Mouse (Mus musculus) C2C12 (cell line): ENCODE measurements around the gene Arid5b. TPM values are rescaled to one million over a fixed set of nuclear protein-coding genes. Genes with fewer than 3 reads are reported as not detected.

Experiments used
- H3K27me3 ChIP-seq: one replicate; pipeline ENCODE4 v1.6.1; 2011; ENCODE audit not compliant: control insufficient read depth, insufficient read depth, insufficient read length
- H3K36me3 ChIP-seq: one replicate; pipeline ENCODE4 v1.6.1; 2011; ENCODE audit not compliant: control insufficient read depth, insufficient read depth
- H3K4me3 ChIP-seq: one replicate; pipeline ENCODE4 v1.5.1; 2011; ENCODE audit warnings: mild to moderate bottlenecking, control low read depth; ENCODE audit not compliant: poor library complexity, insufficient read depth, severe bottlenecking
- H3K79me2 ChIP-seq: one replicate; pipeline ENCODE4 v1.6.1; 2011; ENCODE audit not compliant: control insufficient read depth, insufficient read depth
- H3K79me3 ChIP-seq: one replicate; pipeline ENCODE4 v1.6.1; 2011; ENCODE audit warnings: low read depth, control low read depth
- H3ac ChIP-seq: one replicate; pipeline ENCODE3; 2011; ENCODE audit warnings: low read depth; ENCODE audit not compliant: control insufficient read depth, insufficient read length
- CEBPB ChIP-seq: IDR thresholded peaks from one replicate; pipeline ENCODE4 v1.6.1; 2011; ENCODE audit warnings: low read depth, mild to moderate bottlenecking, control low read depth, moderate library complexity
- CTCF ChIP-seq: IDR thresholded peaks from one replicate; pipeline ENCODE4 v1.5.1; 2011; ENCODE audit not compliant: control insufficient read depth, insufficient read depth, insufficient read length
- FOSL1 ChIP-seq: IDR thresholded peaks from one replicate; pipeline ENCODE4 v1.8.0; 2011; ENCODE audit warnings: mild to moderate bottlenecking, low read length; ENCODE audit not compliant: poor library complexity, insufficient read depth, severe bottlenecking
- MAX ChIP-seq: IDR thresholded peaks from one replicate; pipeline ENCODE4 v1.6.1; 2011; ENCODE audit warnings: mild to moderate bottlenecking, control low read depth
- MYOD1 ChIP-seq: IDR thresholded peaks from one replicate; pipeline ENCODE4 v1.6.1; 2011; ENCODE audit warnings: low read depth; ENCODE audit not compliant: control insufficient read depth, insufficient read length
- MYOG ChIP-seq: IDR thresholded peaks from one replicate; pipeline ENCODE4 v1.6.1; 2011; ENCODE audit not compliant: control insufficient read depth, insufficient read length; ENCODE audit errors: extremely low read depth
- USF1 ChIP-seq: IDR thresholded peaks from one replicate; pipeline ENCODE4 v1.6.1; 2011; ENCODE audit warnings: low read depth, mild to moderate bottlenecking, control low read depth, moderate library complexity
- polyA plus RNA-seq: library from polyadenylated mRNA; unstranded; fragments of >200 nt; fragmentation: generic; extraction: Trizol; gene quantifications from one replicate; pipeline ENCODE4 v1.2.1, GENCODE M21; 2012; ENCODE audit warnings: missing spikeins

Gene Arid5b
- polyA plus RNA-seq, 1 experiment, result 6.0 TPM

DNA sequence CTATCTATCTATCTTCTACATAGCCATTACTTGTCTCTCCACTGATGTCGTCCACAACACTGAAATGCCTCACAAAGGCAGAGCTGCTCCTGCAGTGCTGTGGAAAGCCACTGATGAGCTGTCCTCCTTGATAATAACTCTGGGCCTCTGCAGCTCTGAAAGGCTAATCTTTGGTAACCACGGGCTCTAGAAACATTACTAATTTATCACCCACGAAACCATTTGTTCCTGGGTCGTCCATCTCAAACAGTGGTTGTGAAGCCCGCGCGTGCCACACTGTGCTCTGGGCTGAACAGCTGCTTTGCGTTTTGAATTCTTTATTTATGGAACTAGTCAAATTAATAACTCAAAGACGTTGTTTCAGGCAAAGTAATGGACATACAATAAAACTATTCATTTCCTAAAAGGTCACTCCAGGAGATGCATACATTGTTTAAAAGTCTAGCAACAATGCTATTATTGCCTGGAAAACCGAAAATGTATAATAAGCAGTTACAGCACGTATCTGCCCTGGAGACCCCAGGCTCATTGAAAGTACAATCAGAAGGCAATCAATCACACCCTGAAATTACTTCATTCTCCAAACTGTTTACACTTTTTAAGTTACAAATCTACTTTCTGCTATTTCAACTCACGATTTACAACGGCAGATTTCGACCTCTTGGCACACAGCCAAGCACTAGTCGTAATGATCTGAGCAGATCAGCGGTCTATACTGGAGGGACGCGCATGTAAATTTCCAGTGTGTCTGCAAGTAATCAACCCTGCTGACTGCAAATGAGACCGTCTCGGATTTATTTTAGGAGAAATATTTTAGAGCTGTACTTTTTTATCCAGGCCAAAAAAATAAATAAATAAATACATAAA, 70.5 kb downstream of the Arid5b start:
- H3K79me3 ChIP-seq, result peaks cover 5% of the 10 kb centered on the region
- peaks cover 17% of the 10 kb centered on the region for H3K36me3 ChIP-seq
- H3K27me3 ChIP-seq, result no peaks in the 10 kb centered on the region
- no peak overlapping the region for H3K4me3 ChIP-seq
- TF ChIP-seq CTCF (no peak), FOSL1 (no peak), USF1 (no peak), MYOG (no peak), MAX (no peak), MYOD1 (no peak), CEBPB (no peak)
- no peak overlapping the region for H3ac ChIP-seq
- peaks cover 17% of the 10 kb centered on the region for H3K79me2 ChIP-seq

DNA sequence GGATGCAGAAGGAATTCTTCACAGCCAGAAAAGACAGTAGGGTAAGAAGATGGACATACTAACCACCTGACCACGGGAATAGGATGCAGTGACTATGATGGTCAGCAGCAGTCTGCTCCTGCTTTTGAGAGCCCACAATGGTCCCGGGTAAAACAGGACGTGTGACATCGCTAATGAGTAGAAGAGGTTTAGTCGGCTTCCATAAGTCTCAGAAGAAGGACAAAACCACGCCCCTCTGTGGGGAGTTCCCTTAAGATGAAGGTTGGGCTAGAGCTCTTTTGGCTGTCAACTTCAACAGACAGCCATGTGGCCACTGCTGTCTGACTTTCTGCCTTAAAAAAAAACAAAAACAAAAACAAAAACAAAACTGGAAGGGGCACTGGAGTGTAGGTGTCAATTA, 74.1 kb downstream of the Arid5b start:
- Histone ChIP-seq H3K4me3 (no peak overlapping the region), H3ac (no peak overlapping the region), H3K36me3 (peaks cover 29% of the 10 kb centered on the region), H3K27me3 (no peaks in the 10 kb centered on the region), H3K79me2 (peaks cover 21% of the 10 kb centered on the region), H3K79me3 (peaks cover 4% of the 10 kb centered on the region)
- TF ChIP-seq MAX (no peak), CEBPB (no peak)

DNA sequence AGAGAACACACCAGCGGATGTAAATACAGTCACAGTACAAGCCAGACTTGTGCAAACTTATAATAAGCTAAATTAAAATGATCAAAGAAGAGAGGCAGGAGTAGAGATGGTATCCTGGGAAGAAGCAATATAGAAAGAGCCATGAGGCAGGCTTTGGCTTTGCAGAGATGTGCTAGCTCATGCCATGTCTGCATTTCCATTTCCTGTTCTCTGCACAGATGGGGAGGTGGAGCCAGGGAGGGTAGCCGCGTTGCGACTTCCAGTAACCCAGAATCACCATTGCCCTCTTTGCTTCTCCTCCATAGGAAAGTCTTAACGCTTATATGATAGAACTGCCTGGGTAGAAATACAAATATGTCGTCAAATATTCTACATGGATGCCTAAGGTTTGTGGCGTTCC, 74.7 kb downstream of the Arid5b start:
- TF ChIP-seq CEBPB (no peak), USF1 (no peak), FOSL1 (no peak), MAX (no peak), MYOD1 (no peak), MYOG (no peak)
- peaks cover 3% of the 10 kb centered on the region for H3K79me3 ChIP-seq
- H3ac ChIP-seq, result no peak overlapping the region
- H3K4me3 ChIP-seq, result no peak overlapping the region
- H3K27me3 ChIP-seq, result no peaks in the 10 kb centered on the region
- peaks cover 20% of the 10 kb centered on the region for H3K79me2 ChIP-seq
- H3K36me3 ChIP-seq, result peaks cover 31% of the 10 kb centered on the region

DNA sequence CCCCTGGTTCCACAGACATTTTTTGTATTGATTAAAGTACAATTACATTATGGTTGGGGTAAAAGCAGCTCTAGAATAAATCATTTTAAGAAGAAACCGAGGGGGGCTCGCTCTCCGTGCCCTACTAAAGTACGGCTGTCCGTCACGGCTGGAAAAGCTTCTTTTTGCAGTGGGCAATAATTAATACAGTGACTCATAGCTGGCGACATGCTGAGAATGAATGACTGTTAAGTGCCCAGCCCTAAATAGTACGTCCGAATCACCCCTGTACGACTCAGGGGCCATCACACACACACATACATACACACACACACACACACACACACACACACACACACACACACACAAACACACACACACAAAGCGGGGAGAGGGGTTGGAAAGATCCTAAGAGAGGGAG, 75.2 kb downstream of the Arid5b start:
- Histone ChIP-seq H3K4me3 (no peak overlapping the region), H3K36me3 (peaks cover 32% of the 10 kb centered on the region), H3K79me3 (peaks cover 2% of the 10 kb centered on the region), H3K27me3 (no peaks in the 10 kb centered on the region), H3K79me2 (peaks cover 15% of the 10 kb centered on the region), H3ac (no peak overlapping the region)
- TF ChIP-seq USF1 (no peak), MAX (no peak), FOSL1 (no peak), CTCF (no peak), MYOG (no peak)

DNA sequence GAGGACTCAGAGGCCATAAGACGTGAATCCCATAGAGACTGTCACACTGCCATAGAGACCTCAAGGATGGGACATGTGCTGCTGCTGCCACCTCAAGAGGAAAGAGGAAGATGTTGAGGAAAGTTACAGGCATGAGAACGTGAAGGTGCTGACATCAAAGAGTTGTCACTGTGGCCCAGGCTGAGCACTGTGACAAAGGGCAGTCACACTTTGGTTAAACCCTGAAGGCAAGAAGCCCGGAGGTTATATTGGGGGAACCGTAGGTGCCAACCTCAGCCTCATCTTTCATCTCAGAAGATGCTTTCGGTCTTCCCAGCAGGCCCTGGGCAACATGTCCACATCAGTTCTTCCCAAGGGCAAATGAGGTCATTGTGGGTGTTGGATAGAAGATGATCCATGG, 79.1 kb downstream of the Arid5b start:
- no peaks in the 10 kb centered on the region for H3K27me3 ChIP-seq
- peaks cover 17% of the 10 kb centered on the region for H3K36me3 ChIP-seq
- no peak overlapping the region for H3ac ChIP-seq
- H3K4me3 ChIP-seq, result no peak overlapping the region
- no peak for TF ChIP-seq MYOG
- no peak for TF ChIP-seq FOSL1
- TF ChIP-seq CTCF, result no peak
- no peak for TF ChIP-seq CEBPB
- TF ChIP-seq USF1, result no peak
- TF ChIP-seq MYOD1, result no peak
- no peak for TF ChIP-seq MAX
- H3K79me3 ChIP-seq, result peaks cover 5% of the 10 kb centered on the region
- H3K79me2 ChIP-seq, result peaks cover 12% of the 10 kb centered on the region

DNA sequence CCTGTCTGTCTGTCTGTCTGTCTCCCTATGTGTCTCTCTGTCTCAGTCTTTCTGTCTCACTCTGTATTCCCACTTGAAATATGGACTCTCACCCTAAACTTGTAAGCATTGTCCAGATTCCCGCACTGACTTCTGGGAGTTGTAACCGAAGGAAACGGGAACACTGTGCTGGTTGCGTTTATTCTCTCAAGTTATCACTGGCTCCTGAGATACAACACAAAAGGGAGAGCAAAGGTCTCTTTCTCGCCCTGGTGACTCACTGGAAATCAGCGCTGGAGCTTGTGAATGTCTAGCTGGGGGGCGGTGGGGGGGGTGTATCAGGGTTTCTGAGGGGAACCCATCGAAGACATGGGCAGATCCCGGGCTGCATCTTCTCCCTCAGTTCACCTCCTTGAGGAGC, 82.2 kb downstream of the Arid5b start:
- H3K4me3 ChIP-seq, result no peak overlapping the region
- TF ChIP-seq CTCF, result no peak
- no peak for TF ChIP-seq USF1
- no peak for TF ChIP-seq FOSL1
- TF ChIP-seq MAX, result no peak
- TF ChIP-seq CEBPB, result no peak
- TF ChIP-seq MYOD1, result no peak
- TF ChIP-seq MYOG, result no peak
- no peaks in the 10 kb centered on the region for H3K27me3 ChIP-seq

More for the DNA sequence above, 82.2 kb downstream of the Arid5b start:
- Histone ChIP-seq H3ac (no peak overlapping the region), H3K79me2 (peaks cover 16% of the 10 kb centered on the region), H3K79me3 (peaks cover 6% of the 10 kb centered on the region), H3K36me3 (peaks cover 3% of the 10 kb centered on the region)
